Mouse (Mus musculus): ENCODE data around the gene Gdf3. TPM values are rescaled to one million over a fixed set of nuclear protein-coding genes. Genes with fewer than 3 reads are reported as not detected.
"Not testable (repeated sequence)": the region's sequence is repeated elsewhere in the genome, so short reads cannot be mapped to it uniquely, and the experiment has no call there.

Gdf3 gene
- not detected in 2 replicates for polyA plus RNA-seq (2011; ENCODE audit: insufficient read length, low read depth, missing spikeins)

GRCm38 (mm10) chr6:122609771-122610170 lies at the start of gene Gdf3:
Gdf3 (minus strand) TSS chr6:122610087.
- no peak within 1 kb of the TSS for H3K27ac ChIP-seq (ENCODE audit: insufficient read depth, low read length)
- H3K4me3 ChIP-seq (ENCODE audit: insufficient read depth, low read length), result no peak within 1 kb of the TSS
- TF ChIP-seq CTCF (IDR thresholded peaks at IDR 0.05; ENCODE audit: borderline replicate concordance, insufficient read depth, low read length) (no peak), POLR2A (IDR thresholded peaks at IDR 0.05; ENCODE audit: low read depth, low read length) (no peak)
- H3K4me1 ChIP-seq (ENCODE audit: control insufficient read depth, insufficient read depth, low read length), result no peaks in the 10 kb centered on the region

- no peak for TF ChIP-seq CTCF (IDR thresholded peaks at IDR 0.05; ENCODE audit: borderline replicate concordance, insufficient read depth, low read length)
- no peak for TF ChIP-seq POLR2A (IDR thresholded peaks at IDR 0.05; ENCODE audit: low read depth, low read length)
- no peaks in the 10 kb centered on the region for H3K4me1 ChIP-seq (ENCODE audit: control insufficient read depth, insufficient read depth, low read length)
- no peak overlapping the region for H3K4me3 ChIP-seq (ENCODE audit: insufficient read depth, low read length)
- H3K27ac ChIP-seq (ENCODE audit: insufficient read depth, low read length), result no peak overlapping the region
Measured at GRCm38 (mm10) chr6:122659567-122659966, 49.7 kb upstream of the Gdf3 start.

DNA sequence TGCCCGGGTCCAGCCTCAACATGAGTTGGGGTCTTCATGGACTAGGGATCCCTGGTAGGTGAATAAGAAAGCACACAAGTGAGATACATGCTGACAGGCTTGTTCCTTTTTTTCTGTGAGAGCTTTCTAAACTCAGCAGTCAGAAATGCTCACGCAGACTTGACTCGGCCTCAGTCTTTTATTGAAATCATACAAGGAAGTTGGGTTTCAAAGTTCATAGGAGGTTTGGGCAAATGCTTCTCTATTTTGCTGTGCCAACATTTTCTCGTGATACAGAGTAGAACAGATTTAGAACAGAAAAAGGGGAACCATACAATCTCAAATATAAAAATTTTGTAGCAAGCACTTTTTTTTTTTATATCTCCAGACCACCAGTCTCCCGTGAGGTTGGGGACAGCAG lies 47.7 kb upstream of the Gdf3 start:
- H3K4me3 ChIP-seq (ENCODE audit: insufficient read depth, low read length), result no peak overlapping the region
- TF ChIP-seq POLR2A (IDR thresholded peaks at IDR 0.05; ENCODE audit: low read depth, low read length), result no peak
- TF ChIP-seq CTCF (IDR thresholded peaks at IDR 0.05; ENCODE audit: borderline replicate concordance, insufficient read depth, low read length), result no peak
- no peaks in the 10 kb centered on the region for H3K4me1 ChIP-seq (ENCODE audit: control insufficient read depth, insufficient read depth, low read length)
- no peak overlapping the region for H3K27ac ChIP-seq (ENCODE audit: insufficient read depth, low read length)

GRCm38 (mm10) chr6:122654301-122654700 lies 44.4 kb upstream of the Gdf3 start:
- no peak overlapping the region for H3K27ac ChIP-seq (ENCODE audit: insufficient read depth, low read length)
- H3K4me3 ChIP-seq (ENCODE audit: insufficient read depth, low read length), result no peak overlapping the region
- TF ChIP-seq POLR2A (IDR thresholded peaks at IDR 0.05; ENCODE audit: low read depth, low read length), result no peak
- no peak for TF ChIP-seq CTCF (IDR thresholded peaks at IDR 0.05; ENCODE audit: borderline replicate concordance, insufficient read depth, low read length)

DNA sequence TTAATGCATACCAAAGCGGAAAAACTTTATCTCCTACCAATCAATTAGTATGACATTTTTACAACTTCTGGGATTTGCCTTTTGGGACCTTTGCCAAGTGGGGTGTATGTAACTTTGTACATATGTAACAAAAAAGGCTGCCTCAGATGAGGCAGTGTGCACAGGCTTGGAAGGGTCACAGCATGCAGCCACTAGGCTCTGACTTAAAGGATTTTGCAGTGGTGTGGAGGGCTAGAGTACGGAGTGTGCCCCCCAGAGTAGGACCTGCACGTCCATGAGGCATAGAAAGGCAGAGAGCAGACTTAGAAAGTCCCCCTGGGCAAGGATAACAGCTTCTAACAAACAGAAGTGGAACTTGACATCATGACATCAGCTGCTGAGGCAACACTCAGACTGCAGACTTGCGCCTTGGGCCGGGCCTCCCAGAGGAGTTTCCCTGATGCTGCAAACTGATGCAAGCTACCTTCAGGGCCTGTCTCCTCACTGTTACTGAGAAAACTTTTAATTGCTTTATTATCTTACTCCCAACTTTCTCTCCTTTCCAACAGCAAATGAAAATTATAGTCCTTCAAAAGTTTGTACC lies 40.6 kb upstream of the Gdf3 start:
- no peak for TF ChIP-seq POLR2A (IDR thresholded peaks at IDR 0.05; ENCODE audit: low read depth, low read length)
- Histone ChIP-seq H3K4me3 (ENCODE audit: insufficient read depth, low read length) (no peak overlapping the region), H3K4me1 (ENCODE audit: control insufficient read depth, insufficient read depth, low read length) (no peaks in the 10 kb centered on the region), H3K27ac (ENCODE audit: insufficient read depth, low read length) (no peak overlapping the region)

More at GRCm38 (mm10) chr6:122654301-122654700, 44.4 kb upstream of the Gdf3 start:
- no peaks in the 10 kb centered on the region for H3K4me1 ChIP-seq (ENCODE audit: control insufficient read depth, insufficient read depth, low read length)

DNA sequence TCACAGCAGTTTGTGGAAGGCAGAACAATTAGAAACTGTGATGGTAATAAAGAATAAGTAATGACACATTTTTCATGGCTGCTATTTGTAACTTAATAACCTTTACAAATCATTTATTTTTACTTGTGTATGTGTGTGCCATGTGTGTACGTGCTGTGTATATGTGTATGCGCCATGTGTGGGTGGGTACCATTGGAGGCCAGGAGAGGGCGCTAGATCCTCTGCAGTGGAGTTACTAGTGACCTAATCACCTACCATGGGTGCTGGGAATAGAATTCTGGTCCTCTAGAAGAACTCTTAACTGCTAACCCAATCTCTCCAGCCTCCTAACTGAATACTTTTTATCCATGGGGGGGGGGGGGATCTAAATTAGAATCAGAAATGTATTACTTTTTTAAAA lies 40.0 kb upstream of the Gdf3 start:
- TF ChIP-seq CTCF (IDR thresholded peaks at IDR 0.05; ENCODE audit: borderline replicate concordance, insufficient read depth, low read length) (no peak), POLR2A (IDR thresholded peaks at IDR 0.05; ENCODE audit: low read depth, low read length) (no peak)
- Histone ChIP-seq H3K4me1 (ENCODE audit: control insufficient read depth, insufficient read depth, low read length) (no peaks in the 10 kb centered on the region), H3K4me3 (ENCODE audit: insufficient read depth, low read length) (no peak overlapping the region), H3K27ac (ENCODE audit: insufficient read depth, low read length) (no peak overlapping the region)

GRCm38 (mm10) chr6:122644196-122644595 lies 34.3 kb upstream of the Gdf3 start:
- not testable (repeated sequence) for H3K4me1 ChIP-seq (ENCODE audit: control insufficient read depth, insufficient read depth, low read length); H3K4me3 ChIP-seq (ENCODE audit: insufficient read depth, low read length); H3K27ac ChIP-seq (ENCODE audit: insufficient read depth, low read length)

DNA sequence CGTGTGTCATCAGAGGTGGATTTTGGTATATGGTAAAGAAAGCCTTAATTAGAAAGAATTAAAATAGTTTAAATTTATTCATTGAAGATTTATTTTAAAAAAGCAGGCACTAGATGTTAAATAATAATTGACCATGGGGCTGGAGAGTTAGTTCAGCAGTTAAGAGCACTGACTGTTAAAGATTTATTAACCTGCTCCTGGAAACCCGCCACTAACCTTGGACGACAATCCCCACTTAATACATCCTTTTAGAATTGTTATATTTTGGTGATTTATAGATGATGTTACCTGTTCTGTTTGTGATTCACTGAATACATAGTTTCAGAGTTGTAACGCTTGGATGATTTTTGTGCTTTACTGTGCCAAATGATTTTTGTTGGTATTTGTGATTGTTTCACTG lies 27.7 kb upstream of the Gdf3 start:
- not testable (repeated sequence) for H3K4me1 ChIP-seq (ENCODE audit: control insufficient read depth, insufficient read depth, low read length); H3K4me3 ChIP-seq (ENCODE audit: insufficient read depth, low read length); H3K27ac ChIP-seq (ENCODE audit: insufficient read depth, low read length)

DNA sequence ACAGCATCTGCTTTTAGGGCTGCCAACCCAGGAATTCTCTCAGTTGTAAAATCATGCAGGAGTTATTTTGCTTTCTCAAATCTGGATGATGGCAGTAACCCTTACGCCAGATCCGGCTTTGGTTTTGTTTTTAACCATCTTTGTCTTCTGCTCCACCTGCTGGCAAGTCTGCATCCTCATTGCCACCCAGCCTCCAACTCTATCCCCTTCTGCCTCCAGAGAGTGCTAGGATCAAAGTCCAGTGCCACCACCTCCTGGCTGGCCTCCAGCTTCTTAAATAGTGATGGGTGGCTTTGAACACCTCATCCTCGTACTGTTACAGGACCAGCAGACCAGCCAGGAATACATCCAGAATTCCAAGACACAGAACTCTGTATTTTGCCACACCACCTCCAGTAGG lies 26.8 kb upstream of the Gdf3 start:
- no peak for TF ChIP-seq CTCF (IDR thresholded peaks at IDR 0.05; ENCODE audit: borderline replicate concordance, insufficient read depth, low read length)
- no peak for TF ChIP-seq POLR2A (IDR thresholded peaks at IDR 0.05; ENCODE audit: low read depth, low read length)
- Histone ChIP-seq H3K27ac (ENCODE audit: insufficient read depth, low read length) (no peak overlapping the region), H3K4me1 (ENCODE audit: control insufficient read depth, insufficient read depth, low read length) (no peaks in the 10 kb centered on the region), H3K4me3 (ENCODE audit: insufficient read depth, low read length) (no peak overlapping the region)

DNA sequence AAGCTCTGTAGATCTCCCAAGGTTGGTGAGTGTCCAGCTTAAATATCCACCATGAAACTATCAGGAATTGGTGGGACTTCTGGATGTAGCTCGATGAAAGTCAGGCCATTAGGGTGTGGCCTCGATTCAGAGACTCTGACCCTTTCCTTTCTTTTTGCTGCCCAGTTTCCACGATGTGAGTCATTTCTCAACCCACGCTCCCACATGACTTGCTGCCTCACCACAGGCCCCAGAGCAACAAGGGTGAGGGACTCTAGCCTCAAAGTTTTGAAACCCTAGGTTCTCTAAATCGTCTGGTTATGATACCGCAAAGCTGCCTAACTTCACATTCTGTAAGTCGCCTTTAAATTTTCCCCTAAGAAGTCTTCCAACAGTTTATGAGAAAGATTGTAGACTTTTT lies 25.4 kb upstream of the Gdf3 start:
- H3K4me3 ChIP-seq (ENCODE audit: insufficient read depth, low read length), result no peak overlapping the region
- no peak for TF ChIP-seq CTCF (IDR thresholded peaks at IDR 0.05; ENCODE audit: borderline replicate concordance, insufficient read depth, low read length)
- no peak for TF ChIP-seq POLR2A (IDR thresholded peaks at IDR 0.05; ENCODE audit: low read depth, low read length)
- H3K4me1 ChIP-seq (ENCODE audit: control insufficient read depth, insufficient read depth, low read length), result no peaks in the 10 kb centered on the region
- H3K27ac ChIP-seq (ENCODE audit: insufficient read depth, low read length), result no peak overlapping the region

- TF ChIP-seq POLR2A (IDR thresholded peaks at IDR 0.05; ENCODE audit: low read depth, low read length), result no peak
- no peak for TF ChIP-seq CTCF (IDR thresholded peaks at IDR 0.05; ENCODE audit: borderline replicate concordance, insufficient read depth, low read length)
- H3K27ac ChIP-seq (ENCODE audit: insufficient read depth, low read length), result no peak overlapping the region
- H3K4me1 ChIP-seq (ENCODE audit: control insufficient read depth, insufficient read depth, low read length), result no peaks in the 10 kb centered on the region
- no peak overlapping the region for H3K4me3 ChIP-seq (ENCODE audit: insufficient read depth, low read length)
Measured at GRCm38 (mm10) chr6:122633411-122633810, 23.5 kb upstream of the Gdf3 start.

All from embryonic fibroblast, embryonic 13.5 days (primary cell).